Mouse (Mus musculus) layer of hippocampus, adult 11-12 months (tissue): ENCODE data around the gene Rsph9.

ENCODE experiments used
- DNase-seq: peaks from one replicate; pipeline ENCODE4 v3.0.0; 2022; ENCODE audit warnings: low spot score

Rsph9 gene

DNA sequence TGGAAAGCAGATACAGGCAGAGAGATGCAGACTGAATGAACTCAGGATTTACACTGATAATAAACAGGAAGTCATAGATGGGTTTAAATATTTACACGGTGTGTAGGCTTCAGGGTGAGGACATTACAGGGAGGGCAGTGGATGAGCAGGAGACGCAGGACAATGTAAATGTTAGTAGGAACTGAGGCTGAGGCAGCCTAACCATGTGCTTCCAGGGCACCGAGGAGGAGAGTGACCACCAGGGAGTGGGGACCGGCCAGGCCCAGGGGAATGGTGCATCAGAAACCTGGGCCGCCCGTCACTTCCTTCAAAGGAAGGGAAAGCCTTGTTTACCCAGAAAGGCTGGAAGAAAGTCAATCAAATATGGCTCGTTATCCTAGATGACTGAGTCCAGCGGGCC lies 45.5 kb downstream of the Rsph9 start:
- DNase-seq: no peak

DNA sequence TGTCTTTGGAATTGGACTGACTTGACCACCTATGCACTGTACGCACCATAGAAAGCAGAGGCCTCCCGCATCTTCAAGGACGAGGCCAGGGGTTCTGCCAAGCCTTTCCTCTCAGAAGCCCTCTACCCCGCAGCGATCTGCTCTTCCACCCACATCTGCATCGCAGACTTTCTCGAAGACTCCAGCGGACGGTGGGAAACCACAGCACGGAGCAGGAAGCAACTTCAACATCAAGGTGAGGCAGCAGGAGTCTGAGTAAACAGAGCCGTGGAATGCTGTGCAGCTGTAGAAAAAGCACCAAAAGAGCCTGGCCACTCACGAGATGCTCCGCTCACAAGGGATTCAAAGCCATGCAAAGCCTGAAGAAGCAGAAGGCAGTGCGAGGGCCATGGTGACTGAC lies 52.1 kb downstream of the Rsph9 start:
- DNase-seq: no peak

DNA sequence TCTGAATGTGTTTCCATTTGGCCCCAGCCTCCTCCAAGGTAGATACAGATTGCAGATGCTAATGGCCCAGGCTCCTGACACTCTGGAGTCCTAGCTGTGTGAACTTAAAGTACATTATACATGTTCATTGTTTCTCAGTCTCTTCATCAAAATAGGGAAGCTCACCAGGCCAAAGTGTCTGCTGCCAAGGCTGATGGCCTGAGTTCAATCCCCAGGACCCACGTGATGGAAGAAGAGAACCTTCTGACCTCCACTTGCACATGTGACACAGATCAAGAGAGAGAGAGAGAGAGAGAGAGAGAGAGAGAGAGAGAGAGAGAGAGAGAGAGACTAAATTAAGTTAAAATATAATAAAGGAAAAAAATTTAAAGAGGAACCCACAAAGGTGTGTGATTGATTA lies 52.7 kb downstream of the Rsph9 start:
- DNase-seq: no peak

DNA sequence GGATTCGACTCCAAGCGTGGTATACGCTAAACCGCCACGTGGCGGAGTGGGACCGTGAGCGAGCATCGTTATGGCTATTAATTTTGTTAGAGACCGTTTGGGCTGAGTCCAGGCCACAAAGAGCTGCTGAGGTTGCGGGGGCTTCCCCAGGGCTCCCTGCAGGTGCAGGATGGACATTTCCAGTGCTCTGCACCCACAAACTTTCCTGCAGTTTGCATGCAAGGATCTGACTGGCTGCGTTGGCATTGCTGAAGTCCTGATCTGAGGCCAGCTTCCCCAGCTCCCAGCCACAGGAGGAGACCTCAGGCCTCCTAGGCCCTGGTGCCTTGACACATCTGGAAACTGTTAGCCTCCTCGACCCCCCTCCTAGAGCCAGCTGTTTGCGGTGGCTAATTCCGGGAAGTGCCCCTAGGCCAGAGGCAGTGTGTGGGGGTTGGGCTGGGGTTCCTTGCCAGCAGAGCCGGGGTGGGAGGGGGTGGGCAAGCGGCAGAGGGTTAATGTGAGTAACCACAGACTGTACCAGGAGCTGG lies 57.6 kb downstream of the Rsph9 start:
- DNase-seq: no peak

DNA sequence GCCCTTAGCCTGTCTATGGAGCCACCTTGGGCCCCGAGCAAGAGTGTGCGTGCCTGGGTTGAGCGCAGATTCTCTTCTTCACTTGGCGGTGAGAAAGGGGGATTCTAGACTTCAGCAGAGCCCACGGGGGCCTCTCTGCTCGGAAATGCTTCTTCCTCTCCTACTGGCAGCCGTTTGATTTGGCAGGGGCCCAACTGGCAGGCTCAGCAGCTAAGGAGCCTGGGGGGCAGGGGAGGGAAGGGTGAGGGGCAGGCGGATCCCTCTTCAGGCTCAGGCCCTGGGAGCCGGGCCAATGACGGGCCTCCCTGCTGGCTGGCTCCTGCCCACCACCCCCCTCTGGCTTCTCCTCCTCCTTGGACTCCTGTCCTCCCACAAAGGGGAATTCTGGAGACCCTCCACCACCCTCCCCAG lies 59.9 kb downstream of the Rsph9 start:
- DNase-seq: peak; percentile 59

DNA sequence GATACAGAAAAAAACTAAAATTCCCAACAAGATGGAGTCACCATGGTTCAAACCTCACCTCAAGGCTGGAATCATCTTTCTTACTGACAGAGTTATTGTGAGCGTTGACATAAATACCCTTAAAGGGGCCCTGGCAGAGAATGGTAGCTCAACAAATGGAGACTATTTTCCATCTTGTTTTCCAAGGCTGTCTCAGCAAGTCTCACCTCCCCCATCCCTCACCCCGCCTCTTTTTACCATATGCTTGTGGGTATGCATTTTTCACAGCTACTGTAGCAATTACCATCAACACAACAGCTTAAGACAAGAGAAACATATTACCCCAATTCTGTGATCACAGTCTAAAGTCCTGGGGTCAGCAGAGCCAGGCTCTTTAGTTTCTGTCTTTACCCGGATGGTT lies 60.6 kb downstream of the Rsph9 start:
- DNase-seq: no peak

DNA sequence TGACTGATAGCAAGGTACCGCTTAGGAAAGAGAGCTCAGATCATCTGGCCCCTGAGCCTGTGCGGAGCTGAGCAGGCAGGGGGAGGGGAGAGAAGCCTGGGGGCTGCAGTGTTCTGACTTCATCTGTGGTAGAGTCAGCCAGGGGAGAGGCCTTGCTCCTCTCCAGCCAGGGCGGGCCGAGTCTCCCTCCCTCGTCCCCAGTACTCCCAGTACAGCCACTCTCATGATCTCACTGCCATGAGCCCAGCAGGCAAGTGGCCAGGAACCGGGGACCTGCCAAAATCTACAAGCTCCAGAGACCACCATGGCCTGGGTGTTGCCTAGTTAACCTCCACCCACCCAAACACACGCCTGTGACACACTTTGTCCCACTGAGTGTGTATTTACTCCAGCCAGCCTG lies 62.4 kb downstream of the Rsph9 start:
- DNase-seq: no peak

DNA sequence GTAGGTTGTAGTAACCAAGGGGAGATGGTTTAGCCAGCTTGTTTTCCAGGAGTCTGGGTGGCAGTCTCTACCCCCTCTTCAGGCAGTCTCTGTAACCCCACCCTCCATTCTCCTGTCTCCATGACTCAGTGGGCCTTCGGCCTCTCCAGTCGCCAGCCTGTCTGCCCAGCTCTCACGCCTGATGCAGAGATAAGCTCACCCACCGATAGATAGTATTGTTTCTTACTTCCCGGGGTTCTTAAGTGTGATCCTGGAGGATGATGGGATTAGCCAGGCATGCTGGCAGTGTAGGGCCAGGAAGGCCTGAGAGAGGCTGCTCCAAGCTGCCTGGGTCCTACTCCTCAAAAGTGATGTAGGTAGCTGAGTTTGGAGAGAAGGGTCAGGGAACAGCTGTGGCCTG lies 63.0 kb downstream of the Rsph9 start:
- DNase-seq: no peak

DNA sequence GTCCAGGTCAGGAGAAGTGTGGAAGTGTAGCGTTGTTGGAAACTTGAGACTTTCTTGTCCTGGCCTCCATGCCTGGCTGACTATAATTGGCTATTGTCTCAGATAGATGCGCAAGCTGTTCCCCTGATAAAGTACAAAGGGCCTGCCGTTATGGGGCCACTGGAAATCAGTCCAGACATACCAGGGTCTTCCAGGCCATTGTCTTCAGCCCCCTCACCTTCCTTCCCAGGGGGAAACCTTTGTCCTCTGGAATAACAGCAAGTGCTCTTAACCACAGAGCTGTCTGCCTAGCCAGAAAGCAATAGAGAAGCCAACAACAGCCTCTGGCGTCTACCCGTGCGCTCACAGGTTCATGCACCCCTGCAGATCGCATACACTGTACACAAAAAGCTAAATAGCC lies 63.6 kb downstream of the Rsph9 start:
- DNase-seq: no peak

DNA sequence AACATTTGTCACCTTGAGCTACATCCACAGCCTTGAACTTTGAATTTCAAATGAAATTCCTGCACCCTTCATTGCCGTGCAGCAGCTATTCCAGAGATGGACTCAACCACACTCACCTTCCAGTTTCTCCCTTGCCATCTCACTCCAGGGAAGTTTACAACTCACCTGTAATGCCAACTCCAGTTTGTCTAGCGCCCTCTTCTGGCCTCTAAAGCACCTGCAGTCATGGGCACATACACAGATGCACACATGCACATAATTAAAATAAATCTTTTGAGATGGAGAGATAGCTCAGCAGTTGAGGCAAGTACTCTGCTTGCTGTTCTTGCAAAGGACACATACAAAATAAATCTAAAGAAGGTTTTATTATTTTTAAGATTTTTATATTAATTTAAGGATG lies 65.0 kb downstream of the Rsph9 start:
- DNase-seq: no peak

DNA sequence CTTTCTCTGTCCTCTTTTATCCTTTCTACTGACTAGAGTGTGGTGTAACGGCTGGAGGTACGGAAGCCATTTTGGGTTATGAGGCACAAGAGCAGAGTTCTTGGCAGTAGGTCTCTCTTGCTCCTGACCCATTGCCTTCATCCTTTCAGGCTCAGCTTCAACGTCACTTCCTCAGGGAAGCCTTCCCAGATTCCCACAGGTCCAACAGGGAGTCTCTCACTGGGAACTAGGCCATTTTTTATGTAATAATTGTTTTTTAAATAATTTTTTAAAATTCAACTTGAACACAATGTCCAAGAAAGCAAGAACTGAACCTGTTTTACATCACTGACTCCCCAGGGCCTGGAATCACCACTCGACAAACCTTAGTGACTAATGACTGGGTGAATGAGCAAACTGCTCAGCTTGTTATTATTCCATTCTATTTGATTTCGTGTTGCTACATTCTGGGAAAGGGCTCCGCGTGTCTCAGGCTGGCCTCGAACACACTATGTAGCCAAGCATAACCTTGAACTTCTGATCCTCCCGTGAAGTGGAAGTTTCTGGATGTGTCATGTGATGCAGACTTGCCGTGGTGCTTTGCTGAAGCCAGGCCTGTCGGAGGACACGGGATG lies 66.0 kb downstream of the Rsph9 start:
- DNase-seq: no peak

DNA sequence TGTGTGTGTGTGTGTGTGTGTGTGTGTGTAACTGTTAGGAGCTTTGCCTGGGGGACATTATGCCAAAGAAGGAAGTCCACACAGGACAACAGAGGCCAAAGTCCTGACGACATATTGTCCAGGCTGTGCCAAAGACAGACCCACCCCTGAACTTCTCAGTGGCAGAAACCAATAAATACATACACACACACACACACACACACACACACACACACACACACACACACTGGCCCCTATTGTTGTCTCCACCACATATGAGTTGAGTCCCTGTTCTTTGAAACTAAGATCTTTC lies 67.8 kb downstream of the Rsph9 start:
- DNase-seq: no peak

DNA sequence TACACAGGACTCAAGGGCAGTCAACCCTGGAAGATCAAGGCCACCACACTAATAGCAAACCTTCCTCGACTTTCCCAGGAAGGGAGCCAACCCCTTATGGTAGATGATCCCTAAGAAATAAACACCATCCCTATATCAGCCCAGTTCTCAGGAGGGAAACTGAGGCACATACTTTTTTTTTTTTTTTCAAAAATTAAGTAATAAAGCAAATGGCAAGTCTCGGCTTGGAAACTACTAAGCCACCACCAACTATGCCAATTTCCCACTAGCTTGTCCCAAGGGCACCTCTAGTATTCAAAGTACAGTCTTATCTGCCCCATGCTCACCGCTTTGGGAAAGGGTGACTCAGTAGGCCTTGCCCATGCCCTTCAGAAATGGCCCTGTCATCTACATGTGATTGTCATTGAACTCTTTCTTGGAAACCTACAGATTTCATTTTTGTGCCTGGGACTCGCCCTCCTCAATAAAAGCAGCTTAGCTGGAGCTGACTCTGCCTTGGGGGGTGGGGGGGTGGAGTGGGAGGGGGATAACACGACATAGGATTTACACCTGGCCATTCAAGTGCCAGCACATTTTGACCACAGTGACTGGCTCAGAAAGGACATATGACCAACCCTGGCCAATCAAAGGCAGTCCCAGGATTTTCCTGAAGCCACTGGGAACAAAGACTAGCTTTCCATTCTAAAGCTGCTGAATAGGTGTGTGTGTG lies 68.3 kb downstream of the Rsph9 start:
- no peak for DNase-seq

DNA sequence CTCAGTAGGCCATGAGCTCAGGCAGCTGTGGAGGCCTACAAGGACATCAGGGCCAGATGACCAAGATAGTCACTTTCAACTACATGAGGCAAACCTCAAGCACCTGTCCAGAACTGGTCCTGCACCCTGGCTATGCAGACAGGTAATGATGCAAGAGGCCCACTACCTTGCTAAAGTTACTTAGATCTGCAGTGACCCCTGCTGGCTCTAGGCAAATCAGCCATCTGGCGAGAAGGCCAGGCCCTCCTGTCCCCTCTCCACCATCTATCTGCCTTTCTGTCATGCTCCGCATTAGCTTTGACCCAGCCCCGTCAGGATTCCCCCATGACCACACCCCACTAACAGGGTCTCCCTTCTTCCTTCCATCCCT lies 68.9 kb downstream of the Rsph9 start:
- DNase-seq: no peak

DNA sequence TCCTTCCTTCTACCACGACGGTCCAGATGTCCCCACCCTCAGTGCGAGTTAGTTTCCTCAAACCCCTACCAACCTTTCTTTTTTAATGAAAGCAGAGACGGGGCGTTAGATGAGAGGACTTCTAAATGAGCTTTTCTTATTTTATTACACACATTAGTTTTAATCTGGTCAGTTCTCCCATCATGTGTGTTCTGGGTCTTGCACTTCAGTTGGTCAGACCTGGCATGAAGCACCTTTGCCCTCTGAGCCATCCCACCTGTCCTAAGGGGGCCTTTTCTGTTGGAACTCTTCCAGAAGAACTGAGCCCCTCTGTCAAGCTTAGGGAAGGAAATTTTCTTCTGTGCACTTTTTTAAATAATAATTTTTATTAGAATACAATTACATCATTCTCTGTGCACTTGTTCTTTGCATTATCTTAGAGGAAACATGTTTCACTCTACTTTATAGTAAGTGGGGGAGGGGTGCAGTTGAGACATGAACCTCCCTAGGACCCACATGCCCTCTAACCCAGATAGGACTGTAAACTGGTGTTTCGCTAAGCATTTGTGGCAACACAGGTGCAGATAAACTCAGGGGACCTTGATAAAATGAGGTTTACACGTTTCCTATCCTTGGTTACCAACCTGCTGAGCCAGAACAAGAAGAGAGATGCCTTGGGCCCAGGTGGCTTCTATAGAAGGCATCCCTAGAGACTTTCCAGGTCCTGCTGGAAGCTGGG lies 69.5 kb downstream of the Rsph9 start:
- no peak for DNase-seq

DNA sequence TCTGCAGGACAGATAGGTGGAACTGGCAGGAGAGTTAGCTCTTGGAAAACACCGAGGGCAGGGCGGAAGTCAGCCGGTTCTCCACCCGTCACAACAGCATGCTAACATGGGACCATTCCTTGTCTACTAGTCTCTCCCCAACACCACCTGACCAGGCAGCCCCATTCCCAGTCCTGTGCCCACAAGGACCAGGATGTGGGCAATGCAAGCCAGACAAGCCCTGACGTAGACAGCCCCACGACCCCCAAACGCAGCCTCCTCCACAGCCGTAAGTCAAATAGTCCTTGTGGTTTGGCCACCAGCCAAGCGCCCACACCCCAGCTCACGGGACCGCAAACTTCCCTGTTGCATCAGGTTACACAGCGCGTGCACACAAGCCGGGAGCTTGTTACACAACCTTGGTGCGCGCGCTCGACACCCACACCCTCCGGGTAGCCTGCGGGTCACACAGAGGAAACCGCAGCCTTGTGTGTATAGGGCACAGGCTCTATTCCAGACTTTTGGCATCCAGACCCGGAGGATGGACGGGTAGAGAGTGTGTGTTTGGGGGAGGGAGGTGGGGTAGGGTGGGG lies 70.2 kb downstream of the Rsph9 start:
- peak; percentile 58 for DNase-seq
